Mouse (Mus musculus) embryo, embryonic 10 days (tissue): Measurements from ENCODE around the gene Rsph6a.

Experiments used
- DNase-seq: peaks from one replicate; pipeline ENCODE4 v3.0.0-alpha.2; 2015; ENCODE audit warnings: low spot score

Gene Rsph6a

DNA sequence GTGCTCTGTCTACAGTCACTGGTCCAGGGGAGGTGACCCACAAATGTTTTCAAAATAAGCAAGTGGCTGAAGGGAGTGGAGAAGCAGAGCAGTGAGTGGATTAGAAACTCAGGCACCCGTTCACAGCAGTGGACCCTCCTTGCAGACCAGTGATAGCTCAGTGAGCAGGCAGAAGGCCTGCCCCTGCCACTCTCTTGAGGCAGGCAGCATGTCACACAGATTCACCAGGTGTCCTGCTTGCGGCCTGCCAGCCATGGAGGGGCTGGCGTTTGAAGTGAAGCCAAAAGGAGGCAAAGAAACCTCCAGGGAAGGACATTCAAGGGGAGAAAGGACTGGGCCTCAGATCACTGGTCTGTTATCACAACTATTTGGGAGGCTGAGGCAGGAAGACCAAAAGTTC, 24.2 kb downstream of the Rsph6a start:
- DNase-seq, result no peak

DNA sequence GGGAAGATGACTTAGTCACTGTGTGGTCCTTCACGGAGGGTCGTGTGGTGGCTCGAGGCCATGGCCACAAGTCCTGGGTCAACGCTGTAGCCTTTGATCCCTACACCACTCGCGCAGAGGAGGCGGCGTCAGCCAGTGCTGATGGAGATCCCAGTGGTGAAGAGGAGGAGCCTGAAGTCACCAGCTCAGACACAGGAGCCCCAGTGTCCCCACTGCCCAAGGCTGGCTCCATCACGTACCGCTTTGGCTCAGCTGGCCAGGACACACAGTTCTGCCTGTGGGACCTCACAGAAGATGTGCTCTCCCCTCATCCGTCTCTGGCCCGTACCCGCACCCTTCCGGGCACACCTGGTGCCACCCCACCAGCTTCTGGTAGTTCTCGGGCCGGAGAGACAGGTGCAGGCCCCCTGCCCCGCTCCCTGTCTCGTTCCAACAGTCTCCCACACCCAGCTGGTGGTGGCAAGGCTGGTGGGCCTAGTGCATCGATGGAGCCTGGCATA, 26.0 kb downstream of the Rsph6a start:
- no peak for DNase-seq

GRCm38 (mm10) chr7:19082171-19082570, 27.7 kb downstream of the Rsph6a start:
- no peak for DNase-seq

- DNase-seq, result no peak
These were observed 28.6 kb downstream of the Rsph6a start for GRCm38 (mm10) chr7:19083096-19083495.

GRCm38 (mm10) chr7:19083701-19084100, 29.2 kb downstream of the Rsph6a start, which contains the start of gene Dmpk:
TSS of gene Dmpk (plus strand) at chr7:19083849.
- no peak for DNase-seq

DNA sequence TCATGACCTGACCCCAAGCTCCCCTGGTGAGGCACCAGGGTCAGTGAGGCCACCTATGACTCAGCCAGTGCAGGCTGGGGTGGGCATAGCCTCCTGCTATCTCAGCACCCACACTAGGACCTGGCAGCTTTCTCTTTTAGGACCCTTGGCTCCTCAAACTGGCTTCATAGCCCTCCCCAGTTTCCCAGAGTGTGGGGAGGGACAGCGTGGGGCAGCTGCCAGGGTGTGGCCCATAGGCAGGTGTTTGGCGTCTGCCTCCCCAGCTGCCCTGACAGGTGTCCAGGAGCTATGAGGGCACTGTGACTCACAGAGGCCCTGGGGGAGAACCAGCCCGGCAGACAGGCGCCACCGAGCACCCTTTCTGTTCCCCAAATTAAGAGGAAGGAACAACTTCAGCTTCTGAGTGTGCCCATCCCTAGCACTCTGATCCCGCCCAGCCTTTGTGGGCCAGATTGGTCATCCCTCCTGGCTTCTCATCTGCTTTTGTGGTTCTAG, 29.8 kb downstream of the Rsph6a start:
- no peak for DNase-seq

DNA sequence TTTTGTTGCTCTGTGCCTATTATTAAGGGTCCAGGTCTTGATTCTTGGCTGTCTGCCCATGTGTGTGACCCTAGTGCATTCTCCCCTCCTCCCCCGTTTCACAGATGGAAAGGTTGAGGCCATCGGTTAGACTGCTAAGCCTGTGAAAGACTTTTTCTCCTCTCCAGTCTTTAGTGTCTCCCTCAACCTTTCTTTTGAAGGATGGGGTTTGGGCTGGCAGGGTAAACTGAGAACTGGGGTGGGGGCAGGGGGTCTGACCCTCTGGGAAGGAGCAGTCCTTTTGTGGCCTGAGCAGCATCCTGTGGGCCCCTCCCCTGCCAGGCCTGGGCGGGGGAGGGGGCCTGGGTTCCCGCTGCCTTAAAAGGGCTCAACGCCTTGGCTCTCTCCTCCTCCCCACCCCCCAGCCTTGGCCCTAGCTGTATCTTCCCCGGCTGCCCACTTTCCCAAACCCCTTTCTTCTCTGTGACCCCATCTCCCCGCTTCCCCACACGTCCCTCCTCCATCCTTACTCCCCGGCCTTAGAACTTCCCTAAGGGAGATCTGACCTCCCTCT, 30.5 kb downstream of the Rsph6a start:
- DNase-seq, result no peak

DNA sequence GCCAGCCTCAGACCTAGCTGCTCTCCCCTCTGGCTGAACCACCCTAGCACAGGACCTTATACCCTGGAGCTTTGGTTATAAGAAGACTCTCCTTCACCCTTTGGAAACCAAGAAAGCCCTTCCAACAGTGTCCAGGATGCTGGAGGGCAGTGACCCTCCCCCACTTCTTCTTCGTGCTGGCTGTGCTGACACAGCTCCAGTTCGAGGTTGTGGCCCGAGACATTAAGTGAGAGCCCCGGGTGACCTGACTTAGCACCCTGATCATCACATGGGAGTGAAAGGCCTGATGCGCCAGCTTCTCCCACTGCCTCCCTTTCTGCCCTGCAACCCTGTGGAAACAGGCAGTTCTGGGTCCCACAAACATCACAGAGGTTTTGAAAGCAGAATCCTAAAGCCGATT, 31.0 kb downstream of the Rsph6a start:
- DNase-seq, result no peak

GRCm38 (mm10) chr7:19086042-19086441, 31.6 kb downstream of the Rsph6a start:
- peak; percentile 61 for DNase-seq

DNA sequence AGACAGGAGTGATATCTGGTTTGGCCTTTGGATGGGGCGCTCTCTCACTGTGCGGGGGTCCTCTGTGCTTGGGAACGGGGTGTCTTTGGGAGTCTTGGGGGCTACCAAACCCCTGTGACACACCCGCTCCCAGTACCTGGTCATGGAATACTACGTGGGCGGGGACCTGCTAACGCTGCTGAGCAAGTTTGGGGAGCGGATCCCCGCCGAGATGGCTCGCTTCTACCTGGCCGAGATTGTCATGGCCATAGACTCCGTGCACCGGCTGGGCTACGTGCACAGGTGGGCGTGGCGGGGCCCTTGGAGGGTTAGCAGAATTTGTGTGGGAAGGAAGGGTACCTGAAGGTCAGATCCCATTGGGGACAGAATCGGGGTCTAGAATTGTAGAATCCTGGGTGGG, 32.3 kb downstream of the Rsph6a start:
- DNase-seq, result no peak

- peak; percentile 75 for DNase-seq
These were observed 34.3 kb downstream of the Rsph6a start for GRCm38 (mm10) chr7:19088813-19089212.

DNA sequence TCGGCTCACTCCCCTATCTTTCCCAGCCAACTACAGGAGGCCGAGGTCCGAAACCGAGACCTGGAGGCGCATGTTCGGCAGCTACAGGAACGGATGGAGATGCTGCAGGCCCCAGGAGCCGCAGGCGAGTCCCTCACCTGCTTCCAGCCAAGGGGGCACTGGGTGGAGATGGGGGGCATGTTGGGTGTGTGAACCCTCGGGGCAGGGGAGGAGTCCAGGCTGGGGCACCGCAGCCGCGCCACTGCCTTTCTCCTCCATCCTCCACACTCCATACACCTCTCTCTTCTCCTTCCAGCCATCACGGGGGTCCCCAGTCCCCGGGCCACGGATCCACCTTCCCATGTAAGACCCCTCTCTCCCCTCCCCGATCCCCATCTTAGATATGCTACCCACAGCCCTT, 37.4 kb downstream of the Rsph6a start:
- no peak for DNase-seq

DNA sequence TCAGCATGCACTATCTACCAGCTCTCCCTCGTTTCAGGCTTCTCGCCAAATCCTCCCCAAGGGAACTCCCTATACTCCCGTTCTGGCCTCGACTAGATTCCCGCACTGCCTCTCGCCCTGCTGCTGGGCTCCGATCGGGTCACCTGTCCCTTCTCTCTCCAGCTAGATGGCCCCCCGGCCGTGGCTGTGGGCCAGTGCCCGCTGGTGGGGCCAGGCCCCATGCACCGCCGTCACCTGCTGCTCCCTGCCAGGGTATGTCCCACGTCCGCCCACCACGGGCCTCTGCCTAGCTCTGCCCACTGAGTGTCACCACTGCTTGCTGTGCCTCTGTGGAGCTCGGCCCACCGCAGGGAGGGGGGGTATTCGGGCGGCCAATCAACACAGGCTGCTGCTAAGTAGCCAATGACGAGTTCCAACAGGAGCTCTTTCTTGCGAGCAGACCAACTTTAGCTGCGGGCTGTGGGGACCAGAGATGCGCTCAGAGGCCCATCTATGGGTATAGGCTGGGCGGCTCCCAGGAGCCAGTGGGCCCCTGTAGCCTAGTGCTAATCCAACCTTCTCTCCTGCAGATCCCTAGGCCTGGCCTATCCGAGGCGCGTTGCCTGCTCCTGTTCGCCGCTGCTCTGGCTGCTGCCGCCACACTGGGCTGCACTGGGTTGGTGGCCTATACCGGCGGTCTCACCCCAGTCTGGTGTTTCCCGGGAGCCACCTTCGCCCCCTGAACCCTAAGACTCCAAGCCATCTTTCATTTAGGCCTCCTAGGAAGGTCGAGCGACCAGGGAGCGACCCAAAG, 38.1 kb downstream of the Rsph6a start:
- DNase-seq, result peak; percentile 87

GRCm38 (mm10) chr7:19093174-19093521, 38.7 kb downstream of the Rsph6a start:
- DNase-seq, result peak; percentile 86

DNA sequence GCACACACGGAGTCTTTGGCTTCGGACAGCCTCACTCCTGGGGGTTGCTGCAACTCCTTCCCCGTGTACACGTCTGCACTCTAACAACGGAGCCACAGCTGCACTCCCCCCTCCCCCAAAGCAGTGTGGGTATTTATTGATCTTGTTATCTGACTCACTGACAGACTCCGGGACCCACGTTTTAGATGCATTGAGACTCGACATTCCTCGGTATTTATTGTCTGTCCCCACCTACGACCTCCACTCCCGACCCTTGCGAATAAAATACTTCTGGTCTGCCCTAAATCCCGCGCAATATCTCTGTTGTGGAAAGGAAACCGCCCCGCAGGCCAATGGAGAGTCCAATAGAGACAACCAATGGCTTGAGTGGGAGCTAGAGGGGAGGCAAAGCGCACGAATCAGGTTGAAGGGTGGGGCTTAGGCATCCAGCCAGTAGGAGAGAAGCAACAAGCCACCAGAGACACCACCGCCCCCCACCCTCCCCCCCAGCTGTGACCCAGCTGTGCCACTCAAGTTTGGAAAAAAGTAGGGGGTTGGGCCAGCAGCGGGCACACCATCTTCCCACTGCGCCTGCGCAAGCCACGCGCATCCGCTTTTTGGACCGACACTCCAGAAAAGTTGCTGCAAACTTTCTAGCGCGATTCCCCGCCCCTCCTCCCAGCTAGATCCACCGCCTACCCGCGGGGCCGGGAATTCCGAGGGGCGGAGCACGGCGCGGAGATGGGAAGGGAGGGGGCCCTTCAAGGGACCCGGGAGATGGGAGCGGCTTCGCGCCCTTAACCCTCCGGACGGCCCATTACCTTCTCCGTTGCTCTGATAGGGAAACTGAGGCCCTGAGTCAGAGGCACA, 39.3 kb downstream of the Rsph6a start:
- peak; percentile 99 for DNase-seq

DNA sequence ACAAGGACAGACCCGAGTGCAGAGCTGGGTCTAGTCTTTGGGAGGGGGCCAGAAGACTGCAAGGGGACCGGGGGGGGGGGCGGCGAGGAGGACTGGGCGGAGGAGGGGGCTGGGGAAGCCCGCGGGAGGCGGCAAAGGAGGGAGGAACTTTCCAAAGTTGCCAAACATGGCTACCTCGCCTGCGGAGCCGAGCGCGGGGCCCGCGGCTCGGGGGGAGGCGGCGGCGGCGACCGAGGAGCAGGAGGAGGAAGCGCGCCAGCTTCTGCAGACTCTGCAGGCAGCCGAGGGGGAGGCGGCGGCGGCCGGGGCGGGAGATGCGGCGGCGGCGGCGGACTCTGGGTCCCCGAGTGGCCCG, 40.0 kb downstream of the Rsph6a start, which contains the start of gene Six5:
Six5 (plus strand) TSS at position 124 of the 355 bp plus-strand sequence.
- peak; percentile 56 for DNase-seq

- DNase-seq, result peak; percentile 51
These were observed 40.6 kb downstream of the Rsph6a start for GRCm38 (mm10) chr7:19094826-19095750.

DNA sequence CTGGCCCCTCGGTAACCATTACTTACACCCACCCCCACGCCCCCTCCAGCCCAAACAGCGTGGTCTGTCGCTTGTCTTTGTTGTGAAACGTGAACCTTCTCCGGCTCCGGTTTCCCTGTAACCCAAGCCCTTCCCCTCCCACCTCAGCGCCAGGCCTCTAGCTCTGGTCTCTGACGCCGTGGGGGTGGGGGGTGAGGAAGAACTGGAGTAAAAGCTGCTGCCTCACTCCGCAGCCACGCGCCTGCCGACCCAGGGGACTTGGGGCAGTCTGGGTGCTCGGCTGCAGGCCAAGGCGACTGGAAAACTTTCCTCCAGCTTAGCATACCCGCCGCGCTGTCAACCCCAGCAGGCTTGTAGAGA, 41.2 kb downstream of the Rsph6a start:
- DNase-seq, result peak; percentile 88

- no peak for DNase-seq
These were observed 42.0 kb downstream of the Rsph6a start for GRCm38 (mm10) chr7:19096421-19096976.

DNA sequence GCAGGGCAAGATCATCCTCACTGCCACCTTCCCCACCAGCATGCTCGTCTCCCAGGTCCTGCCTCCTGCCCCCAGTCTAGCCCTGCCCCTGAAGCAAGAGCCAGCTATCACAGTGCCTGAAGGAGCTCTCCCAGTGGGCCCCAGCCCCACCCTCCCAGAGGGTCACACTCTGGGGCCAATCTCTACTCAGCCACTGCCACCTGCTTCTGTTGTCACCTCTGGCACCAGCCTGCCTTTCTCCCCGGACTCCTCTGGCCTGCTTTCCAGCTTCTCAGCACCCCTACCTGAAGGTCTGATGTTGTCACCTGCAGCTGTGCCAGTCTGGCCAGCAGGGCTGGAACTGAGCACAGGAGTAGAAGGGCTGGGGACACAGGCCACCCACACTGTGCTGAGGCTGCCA, 42.7 kb downstream of the Rsph6a start:
- DNase-seq, result no peak

GRCm38 (mm10) chr7:19097863-19098262, 43.4 kb downstream of the Rsph6a start:
- no peak for DNase-seq
